Mouse (Mus musculus): ENCODE data around the gene Usp2.
A peak's percentile ranks its signal among the peaks of the same experiment; 100 is the strongest.

The Usp2 gene

DNA sequence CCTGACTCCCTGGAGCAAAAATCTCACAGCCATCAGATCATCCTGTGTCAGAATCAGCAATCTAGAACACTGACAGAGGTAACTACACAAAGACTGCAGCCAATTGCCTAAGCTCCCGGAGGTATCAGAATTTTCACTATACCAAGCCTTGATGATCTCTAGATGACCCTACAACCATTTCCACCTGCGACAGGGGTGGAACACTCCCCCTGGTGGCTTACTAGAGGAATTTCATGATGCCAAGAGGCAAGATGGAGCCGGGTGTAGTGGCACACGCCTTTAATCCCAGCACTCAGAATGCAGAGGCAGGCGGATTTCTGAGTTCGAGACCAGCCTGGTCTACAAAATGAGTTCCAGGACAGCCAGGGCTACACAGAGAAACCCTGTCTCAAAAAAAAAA lies 57.5 kb downstream of the Usp2 start:
- DNase-seq (ENCODE audit: low read depth, low spot score) = no peak

DNA sequence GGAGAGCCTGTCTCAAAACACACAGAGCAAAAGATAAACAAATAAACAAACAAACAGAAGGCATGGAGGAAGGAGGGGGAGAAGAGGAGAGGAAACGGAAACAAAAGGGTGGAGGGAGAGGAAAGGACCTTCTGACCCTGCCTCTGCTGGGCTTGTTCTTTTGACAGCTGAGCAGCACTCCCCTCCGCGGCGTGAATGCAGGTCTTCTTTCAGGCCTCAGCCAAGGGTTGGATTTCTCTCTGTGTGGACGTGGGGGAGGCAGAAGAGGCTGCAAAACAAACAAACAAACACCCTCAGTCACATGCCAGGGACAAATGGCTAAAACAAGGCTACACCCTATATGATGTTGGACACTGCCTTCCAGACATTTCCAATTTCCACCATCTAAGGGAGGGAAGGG lies 58.2 kb downstream of the Usp2 start:
- no peak for DNase-seq (ENCODE audit: low read depth, low spot score)

DNA sequence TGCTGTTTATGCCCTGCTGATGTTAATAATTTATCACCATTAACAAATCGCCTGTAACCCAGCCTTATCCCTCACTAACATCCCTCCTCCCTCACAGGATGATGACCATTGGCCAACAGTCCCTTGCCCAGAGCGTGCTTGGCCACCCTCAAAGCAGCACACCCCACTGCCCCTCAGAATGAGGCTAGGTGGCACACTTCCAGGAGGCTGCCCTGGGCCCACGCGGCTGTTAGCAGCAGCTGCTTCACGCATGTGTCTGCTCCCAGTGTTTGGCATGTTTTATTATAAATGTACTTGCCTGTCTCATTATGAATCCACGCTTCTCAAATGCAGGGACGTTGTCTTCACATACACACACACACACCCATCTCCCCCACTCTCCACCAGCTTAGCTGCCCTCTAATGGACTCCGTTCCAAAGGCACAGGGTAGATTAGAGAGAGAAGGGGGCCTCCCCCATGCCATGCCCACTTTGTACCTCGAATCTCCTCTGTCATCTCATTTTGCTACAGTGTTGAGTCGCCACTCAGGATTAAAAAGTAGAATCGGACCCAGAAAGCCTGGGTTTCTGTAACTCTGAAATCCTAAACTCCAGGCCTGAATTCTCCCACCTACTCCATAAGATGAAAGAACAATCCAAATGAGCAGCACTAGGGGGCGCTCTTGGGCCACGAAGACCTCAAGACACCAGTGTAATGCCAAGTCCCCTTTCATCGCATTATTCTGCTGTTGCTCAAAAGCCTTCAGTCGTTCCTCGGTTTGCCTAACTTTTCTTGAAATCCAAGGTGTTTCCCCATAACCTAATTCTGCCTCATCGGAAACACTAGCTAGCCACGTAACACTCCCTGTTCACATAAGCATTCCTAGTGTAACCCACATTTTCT lies 59.0 kb downstream of the Usp2 start:
- DNase-seq (ENCODE audit: low read depth, low spot score) = peak; percentile 63

DNA sequence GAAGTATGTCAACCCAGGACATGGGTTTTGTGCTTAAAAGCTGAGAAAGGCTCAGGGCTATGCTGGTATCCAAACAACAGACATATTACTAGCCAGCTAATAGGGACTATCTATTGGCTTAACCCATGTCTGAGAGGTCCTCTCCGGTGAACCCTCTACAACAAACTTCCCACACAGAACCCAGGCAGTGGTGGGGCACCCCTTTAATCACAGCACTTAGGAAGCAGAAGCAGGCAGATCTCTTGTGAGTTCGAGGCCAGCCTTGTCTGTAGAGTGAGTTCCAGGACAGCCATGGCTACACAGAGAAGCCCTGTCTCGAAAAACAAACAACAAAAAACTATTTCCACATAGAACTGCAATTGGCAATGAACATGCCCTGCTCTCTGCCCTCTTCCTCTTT lies 59.9 kb downstream of the Usp2 start:
- DNase-seq (ENCODE audit: low read depth, low spot score) = no peak

DNA sequence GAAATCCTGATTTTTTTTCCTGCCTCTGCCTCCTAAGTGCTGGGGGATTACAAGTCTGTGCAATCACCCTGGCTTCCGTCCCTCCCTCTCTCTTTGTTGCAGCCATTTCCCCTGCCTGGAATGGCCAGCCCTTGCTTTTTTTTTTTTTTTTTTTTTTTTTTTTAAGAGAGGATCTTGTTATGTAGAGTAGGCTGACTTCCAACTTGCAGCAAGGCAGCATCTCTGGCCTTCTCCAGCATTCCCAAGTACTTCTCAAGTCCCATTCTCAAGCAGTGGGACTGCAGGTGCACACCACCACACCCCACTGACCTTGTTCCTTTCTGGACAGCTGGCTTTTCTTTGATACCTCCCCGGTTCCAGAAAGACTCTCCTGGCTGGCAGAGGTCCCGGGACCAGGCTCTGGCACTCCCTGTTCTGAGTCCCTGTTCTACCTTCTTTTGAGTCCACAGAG lies 60.6 kb downstream of the Usp2 start:
- DNase-seq (ENCODE audit: low read depth, low spot score) = no peak

DNA sequence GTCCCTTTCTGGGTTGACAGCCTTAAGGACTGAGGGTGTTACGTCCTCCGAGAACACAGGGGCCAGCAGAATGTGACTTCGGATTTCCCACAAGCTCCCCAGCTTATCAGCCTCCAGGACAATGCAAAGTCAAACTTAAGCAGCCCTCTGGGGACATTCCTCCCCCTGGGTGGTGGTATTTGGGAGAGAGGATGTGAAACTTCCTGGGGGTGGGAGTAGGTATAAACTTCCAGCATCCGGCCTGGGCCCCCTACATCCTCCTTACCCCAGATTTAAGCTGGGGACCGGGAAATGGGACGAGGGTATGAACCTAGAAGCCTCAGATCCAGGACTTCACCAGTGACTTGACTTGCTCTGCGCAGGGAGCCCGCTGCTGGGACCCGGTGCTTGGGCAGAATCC lies 62.8 kb downstream of the Usp2 start:
- DNase-seq (ENCODE audit: low read depth, low spot score) = no peak

DNA sequence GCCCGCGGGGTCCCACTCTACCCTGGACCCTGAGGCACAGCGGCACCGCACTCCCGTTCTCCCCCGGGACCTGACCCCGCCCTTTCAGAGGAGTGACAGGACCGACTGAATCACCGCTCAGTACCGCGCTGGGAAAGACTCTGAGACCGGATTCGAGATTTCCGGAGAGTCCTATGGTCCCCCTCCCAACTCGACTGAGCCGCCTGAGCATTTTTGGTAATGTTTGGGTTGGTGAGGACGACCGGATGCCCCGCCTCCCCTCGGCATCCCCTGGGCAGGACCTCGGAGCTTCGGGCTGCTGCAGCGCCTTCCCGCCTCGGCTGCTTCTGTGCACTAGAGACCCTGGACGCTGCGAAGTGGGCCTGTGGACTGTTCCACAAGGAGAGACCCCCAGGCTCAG lies 63.2 kb downstream of the Usp2 start:
- no peak for DNase-seq (ENCODE audit: low read depth, low spot score)

DNA sequence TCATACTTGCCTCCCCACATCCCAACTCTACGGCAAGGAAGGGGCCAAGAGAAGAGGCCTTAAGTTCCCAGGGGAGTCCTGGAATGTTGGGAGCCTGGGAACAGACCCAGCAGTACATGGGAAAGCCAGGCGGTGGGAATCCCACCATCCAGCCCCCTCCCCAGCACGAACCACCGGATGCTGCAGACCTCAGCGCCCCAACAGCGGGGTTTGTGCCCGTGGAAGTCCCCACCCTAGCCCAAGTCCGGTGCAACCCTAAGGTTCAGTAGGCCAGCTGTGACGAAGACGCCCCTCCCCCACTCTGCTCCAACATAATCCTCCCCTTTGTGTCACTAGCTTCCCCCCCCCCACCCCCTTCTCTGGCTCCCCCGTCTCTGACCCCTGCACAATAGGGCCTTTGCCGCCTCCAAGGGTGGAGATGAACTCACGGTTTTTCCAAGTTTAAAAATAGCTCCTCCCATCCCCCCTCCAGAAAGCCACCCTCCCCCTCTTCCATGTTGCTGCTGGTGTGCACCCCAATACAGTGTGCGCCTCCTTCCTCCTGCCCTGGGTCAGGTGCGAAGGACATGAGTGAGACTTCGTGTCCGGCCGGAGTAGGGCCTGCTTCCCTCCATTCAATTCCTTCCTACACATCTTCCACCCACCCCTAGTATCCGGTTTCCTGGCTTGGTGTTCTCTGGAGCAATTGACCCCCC lies 63.9 kb downstream of the Usp2 start:
- DNase-seq (ENCODE audit: low read depth, low spot score) = no peak

DNA sequence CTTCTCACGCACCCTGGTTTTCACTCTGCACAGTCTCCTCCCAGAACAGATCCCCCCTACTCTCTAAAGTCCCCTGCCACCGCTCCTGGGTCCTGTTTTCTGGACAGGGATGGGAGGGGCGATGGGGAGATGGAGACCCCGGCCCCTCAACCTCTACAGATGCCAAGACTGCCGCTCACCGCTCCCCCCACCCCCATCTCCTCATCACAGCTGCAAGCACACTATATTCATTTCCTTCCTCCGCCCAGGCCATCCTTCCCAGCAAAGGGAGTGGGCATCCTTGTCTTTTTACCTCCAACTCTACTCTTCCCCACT lies 64.4 kb downstream of the Usp2 start:
- DNase-seq (ENCODE audit: low read depth, low spot score) = no peak

DNA sequence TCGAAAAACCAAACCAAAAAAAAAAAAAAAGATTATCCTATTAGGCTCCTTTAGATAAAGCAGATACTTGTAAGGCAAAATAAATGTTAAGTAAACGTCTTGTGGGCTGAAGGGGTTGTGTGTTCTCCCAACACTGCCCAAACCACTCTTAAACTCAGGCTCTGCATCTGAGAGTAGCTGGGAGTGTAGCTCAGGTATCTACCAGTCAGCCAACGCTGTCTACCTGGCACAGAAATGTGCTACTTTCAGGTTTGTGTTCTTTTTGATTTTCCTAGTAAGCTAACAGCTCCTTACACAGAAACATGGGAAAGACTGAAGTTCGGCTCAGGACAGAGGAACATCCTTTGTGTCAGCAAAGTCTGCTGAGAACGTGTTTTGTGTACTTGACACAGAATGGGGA lies 65.4 kb downstream of the Usp2 start:
- no peak for DNase-seq (ENCODE audit: low read depth, low spot score)

DNA sequence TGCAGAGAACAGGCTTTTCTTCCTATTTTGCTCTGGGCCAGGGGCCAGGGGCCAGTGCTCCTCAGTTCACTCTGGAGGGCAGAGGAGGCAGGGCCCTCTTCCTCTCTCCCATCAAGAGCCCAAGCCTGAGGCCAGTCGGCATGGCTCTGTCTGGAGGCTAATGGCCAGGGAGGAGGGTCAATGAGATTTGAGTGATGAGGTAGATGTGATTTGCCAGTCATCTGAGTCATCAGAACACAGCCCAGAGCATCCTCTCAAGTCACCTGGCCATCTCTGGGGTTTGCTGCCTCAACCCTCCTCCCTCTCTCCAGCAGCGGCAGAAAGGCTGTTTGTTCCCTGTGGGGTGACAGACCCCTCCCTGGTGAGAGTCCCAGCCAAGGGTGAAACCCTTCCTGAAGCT lies 66.5 kb downstream of the Usp2 start:
- DNase-seq (ENCODE audit: low read depth, low spot score) = no peak

DNA sequence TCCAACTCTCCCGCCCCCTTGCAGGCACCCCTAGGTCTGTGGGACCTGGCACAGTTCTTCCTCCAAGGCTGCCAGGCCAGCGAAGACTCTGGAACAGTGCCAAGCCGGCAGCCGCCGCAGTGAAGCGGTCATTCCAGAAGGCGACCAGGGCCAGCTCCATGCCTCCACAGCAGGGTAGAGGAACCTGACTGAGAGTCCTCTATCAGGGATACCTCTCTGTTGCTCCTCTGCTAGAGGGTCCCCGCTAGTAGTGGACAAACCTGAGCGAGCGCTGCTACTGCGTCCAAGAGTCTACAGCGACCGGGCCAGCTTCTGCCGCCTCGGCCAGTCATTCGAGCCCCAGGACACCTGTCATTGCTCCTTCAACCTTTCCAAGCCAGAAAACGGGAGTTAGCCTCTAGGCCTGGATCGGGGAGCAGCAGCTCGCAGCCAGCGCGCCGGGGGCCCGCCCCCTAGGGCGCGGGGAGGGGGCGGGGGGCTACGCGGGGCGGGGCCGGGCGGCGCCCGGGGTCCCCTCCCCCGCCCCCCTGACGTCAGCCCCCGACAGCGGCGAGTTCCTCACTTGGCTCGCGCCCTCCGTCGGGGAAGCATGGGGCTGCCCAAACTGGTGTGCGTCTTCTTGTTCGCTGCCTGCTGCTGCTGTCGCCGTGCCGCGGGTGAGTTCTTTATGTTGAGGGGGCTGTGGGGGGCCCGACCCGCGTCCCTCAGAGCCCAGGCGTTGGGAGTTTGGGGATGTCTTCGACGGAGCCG lies 67.5 kb downstream of the Usp2 start, which contains the start of gene Mcam:
TSS of gene Mcam (plus strand) at position 369 of the 750 bp plus-strand sequence.
- DNase-seq (ENCODE audit: low read depth, low spot score) = no peak

DNA sequence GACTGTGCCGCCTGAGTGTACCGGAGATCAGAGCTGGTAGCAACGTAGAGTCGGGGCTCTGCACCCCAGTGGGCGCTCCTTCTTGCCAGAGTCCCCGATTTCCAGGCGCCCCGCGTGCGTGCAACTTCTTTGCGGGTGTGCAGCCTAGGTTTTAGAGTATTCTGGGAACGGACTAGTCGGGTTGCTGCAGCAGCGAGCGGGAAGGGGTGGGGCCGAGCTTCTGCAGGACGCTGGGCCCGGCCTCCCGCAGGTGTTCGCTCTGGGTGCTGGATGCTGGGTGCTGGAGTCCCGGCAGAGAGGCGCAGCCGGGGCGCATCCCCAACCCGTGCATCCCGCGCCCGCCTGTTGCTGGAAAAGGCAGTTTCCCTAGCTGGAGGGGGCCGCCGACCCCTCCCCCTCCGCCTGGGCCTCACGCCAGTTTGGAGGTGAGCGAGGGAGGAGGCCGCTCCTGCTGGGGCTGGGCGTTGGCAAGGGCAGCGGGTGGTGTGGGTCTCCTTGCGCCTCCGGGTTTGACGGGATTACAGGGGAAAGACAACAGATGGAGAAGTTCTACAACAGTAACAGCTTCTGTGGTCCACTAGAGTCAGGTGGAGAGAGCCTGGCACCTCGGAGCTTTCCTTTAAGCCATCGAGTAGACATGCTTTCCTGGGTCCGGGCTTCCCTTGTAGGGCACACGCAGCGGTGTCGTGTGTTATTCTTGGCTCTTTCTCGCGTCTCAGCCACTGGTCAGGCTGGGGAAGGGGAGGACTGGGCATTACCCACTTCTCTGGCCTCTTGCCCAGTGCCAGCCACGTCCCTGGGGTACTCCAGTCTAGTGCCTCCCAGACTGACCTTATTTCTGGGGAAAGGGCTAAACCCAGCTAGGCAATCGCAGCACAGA lies 68.3 kb downstream of the Usp2 start:
- DNase-seq (ENCODE audit: low read depth, low spot score) = no peak

DNA sequence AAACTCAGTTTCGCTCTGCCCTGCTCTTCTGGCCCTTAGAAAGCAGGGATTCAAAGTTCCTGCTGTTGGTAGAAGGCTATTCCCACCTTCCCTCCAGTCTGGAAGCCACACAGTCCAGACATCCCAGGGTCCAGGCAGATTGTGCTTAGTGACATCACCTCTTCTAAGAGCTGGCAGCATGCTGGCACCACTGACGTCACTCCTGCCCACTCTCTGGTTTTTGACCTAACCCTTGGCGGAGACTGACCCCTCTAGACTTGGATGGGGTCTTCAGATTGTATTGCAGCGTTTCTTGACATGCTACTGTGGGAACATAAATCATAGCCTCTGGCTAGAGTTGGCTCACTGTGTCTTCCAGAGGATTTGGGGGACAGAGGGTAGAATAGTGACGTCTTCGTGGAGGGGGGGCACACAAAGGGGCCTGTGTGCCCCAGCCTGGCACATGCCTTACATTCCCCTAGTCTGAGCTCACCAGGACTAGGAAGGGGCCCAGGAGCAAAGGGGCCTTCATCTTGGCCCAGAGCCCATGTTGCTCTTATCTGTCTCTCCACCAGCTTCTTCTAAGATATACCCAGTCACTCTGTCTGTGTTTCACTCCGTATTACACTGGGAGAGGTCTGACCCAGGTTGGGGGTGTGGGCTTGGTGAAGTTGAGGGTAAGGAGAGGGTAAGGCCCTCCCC lies 69.0 kb downstream of the Usp2 start:
- DNase-seq (ENCODE audit: low read depth, low spot score) = no peak

DNA sequence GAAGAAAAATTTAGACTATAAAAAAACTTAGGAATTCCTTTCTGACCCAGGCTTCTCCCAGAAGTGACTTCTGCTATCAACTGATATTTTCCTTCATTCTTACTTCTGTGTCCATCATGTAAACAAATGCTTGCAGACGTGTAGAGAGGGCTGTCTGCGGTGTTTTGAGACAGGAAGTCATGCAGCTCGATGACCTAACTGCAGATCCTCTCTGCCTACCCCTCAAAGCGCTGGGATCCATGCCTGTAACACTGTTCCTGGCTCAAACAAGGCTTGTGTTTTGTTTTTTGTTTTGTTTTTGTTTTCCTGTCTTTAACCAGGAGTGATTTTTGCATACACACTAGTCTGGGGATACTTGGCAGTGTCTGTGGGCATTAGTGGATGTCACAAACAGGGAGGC lies 71.0 kb downstream of the Usp2 start:
- DNase-seq (ENCODE audit: low read depth, low spot score) = no peak

DNA sequence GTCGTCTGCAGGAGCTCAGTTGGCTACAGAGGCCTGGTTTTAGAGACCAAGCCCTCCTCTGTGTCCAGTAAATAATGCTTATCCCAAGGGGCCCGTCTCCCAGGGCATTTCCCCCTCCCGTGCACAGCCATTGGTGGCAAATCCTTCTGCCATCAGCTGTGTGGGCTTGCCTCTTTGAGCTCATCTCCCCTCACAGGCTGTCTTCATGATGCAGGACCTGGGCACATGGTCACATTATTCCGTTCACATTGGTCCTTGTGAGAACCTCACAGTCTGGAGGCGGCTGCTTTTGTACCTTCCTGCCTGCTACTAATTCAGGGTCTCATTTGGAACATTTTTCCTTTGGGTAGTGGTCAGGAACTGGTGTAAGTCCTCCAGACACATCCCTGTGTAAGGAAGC lies 75.1 kb downstream of the Usp2 start:
- DNase-seq (ENCODE audit: low read depth, low spot score) = no peak

DNA sequence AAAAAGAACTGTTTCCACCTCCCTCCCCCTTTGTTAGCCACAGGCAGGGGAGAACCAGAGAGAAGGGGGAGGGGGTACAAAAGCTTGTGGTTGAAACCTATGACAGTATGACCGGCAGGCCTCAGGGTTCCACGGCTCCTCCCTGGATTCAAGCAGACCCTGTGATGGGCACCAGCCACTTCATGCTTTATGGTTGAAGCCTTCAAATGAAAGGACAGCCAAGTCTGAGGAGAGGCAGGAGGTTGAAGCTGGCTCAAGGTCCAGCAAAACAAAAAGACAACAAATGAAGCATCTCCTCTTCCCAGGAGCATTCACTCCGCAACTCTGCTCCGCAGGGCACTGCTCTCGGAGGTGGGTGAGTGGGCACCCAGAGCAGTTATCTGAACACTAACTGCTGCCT lies 76.6 kb downstream of the Usp2 start:
- DNase-seq (ENCODE audit: low read depth, low spot score) = no peak

DNA sequence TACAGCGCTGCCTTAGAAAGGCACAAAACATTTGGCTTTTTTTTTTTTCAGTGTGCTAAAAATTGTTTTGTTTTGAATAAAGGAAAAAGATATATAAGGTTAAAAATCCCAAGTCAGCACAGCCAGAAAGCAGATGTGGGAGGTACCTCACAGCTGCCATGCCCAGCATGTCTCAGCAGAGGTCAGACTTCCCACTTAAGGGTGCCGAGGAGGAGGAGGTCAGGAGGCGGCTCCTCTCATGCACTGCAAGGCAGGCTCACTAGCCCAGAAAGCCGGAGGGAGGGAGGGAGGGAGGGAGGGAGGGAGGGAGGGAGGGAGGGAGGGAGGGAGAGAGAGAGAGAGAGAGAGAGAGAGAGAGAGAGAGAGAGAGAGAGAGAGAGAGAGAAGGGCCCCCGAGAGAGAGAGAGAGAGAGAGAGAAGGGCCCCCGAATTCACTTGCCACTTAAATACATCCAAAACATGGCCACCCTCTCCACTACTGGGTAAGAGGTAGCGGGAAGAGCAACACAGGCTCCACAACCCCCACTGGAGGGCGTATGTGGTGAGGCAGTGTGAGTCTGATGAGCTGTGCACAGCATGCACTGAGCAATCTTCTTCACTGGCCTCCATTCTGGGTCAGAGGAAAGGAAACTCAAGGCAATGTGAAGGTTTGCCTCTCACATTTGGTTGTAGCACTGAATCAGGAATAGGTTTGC lies 77.3 kb downstream of the Usp2 start:
- DNase-seq (ENCODE audit: low read depth, low spot score) = no peak

DNA sequence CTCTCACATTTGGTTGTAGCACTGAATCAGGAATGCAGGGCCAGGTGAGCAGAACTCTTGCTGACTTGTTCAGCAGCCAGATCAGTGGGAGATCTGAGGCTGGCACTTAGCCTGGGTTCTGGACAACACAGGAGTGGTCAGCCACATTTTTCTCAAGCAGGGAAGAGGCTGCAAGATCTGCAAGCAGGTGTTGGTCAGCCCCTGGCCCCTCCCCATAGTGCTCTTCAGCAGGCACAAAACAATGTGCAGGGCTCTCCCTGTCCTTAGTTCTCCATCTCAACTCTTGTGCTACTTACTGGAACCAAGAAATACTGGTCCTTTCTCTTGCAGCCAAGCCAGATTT lies 77.9 kb downstream of the Usp2 start:
- no peak for DNase-seq (ENCODE audit: low read depth, low spot score)

Data from WW6 (cell line).